Mouse (Mus musculus): Measurements from ENCODE around the gene Fam161a.

The Fam161a gene

GRCm38 (mm10) chr11:23007481-23008180 is at the start of gene Fam161a:
Gene Fam161a, plus strand, starts transcription at chr11:23007531.
- in situ Hi-C loops (cut with MboI), result loop anchor here (10.0 kb wide), 1 partner anchor 257 kb away; no protein-coding TSS in a partner anchor

DNA sequence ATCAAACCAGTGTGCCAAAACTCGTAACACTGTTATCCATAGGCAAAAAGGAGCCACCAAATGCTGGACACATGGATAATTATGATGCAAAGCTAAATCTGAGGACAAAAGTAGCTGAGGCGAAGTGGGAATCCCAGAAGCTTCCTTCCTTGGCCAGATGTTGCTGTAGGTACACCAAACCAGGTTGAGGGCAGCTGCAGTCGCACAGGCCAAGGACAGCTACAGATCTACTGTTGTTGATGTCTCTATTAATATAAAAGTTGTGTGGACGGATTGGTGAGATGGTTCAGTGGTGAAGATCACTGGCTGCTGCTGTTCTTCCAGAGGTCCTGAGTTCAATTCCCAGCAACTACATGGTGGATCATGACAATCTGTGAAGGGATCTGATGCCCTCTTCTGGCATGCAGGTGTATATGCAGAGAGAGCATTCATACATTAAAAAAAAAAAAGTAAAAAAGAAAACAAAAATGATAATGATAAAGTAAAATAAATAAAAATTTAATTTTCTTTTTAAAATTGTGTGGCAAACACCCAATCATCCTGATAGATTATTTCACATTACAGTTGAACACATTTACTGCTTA is 49.4 kb upstream of the Fam161a start:
- in situ Hi-C loops (cut with MboI), result loop anchor here (5.0 to 10.0 kb wide), 2 partner anchors 283 to 336 kb away; no protein-coding TSS in a partner anchor

GRCm38 (mm10) chr11:22962101-22962500 is 45.2 kb upstream of the Fam161a start:
- in situ Hi-C loops (cut with MboI), result no loop called here

DNA sequence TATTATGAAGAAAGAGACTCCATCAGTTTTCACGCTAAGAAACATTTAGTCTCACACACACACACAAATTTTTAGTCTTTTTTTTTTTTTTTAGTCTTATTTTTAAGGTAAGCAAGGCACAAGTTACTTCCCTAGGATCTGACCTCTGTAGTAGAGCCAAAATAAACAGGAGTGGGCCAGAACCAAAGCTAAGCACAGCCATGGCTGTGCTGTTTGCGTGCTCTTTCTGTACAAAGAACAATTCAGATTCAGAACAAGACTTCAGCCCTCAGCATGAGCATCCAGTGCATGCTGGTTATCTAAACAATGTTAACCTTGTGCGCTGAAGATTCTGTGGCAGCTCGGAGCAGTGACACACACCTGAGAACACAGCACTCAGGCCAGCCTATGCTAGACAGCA is 42.9 kb upstream of the Fam161a start:
- in situ Hi-C loops (cut with MboI), result no loop called here

DNA sequence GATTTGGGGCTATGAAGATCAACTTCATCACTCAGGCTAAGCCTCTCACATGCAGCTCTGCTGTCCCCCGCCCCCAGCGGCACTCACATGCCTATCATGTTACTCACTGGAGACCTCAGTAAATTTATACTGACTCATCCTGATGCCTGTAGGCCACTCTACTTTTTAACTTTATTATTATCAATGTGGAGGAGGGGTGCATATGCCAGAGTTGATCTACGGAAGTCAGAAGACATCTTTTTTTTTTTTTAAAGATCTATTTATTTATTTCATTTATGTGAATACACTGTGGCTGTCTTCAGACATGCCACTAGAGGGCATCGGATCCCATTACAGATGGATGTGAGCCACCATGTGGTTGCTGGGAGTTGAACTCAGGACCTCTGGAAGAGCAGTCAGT is 41.8 kb upstream of the Fam161a start:
- in situ Hi-C loops (cut with MboI), result no loop called here

GRCm38 (mm10) chr11:22969486-22969885 is 37.8 kb upstream of the Fam161a start:
- in situ Hi-C loops (cut with MboI), result no loop called here

DNA sequence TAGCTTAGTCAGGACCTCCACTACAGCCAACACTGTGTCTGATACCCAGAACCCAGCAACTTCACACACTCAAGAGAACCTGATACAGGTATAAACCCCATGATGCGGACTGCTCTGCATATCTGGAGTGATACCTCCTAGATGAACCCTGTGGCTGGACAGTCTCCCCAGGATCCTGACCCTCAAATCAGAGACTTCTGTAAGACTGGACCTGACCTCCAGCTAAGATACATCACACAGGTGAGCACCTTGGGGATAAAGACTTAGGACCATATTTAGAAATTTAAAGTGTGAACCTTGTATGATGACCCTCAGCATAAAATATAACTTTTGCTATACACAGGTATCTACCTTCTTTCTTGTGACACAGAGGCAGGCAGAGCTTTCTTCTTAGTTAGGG is 36.8 kb upstream of the Fam161a start:
- in situ Hi-C loops (cut with MboI), result no loop called here

- in situ Hi-C loops (cut with MboI), result no loop called here
Observed at GRCm38 (mm10) chr11:22971835-22972709, 35.3 kb upstream of the Fam161a start, which contains the start of gene Zrsr1. Gene Zrsr1, plus strand, starts transcription at chr11:22972005.

DNA sequence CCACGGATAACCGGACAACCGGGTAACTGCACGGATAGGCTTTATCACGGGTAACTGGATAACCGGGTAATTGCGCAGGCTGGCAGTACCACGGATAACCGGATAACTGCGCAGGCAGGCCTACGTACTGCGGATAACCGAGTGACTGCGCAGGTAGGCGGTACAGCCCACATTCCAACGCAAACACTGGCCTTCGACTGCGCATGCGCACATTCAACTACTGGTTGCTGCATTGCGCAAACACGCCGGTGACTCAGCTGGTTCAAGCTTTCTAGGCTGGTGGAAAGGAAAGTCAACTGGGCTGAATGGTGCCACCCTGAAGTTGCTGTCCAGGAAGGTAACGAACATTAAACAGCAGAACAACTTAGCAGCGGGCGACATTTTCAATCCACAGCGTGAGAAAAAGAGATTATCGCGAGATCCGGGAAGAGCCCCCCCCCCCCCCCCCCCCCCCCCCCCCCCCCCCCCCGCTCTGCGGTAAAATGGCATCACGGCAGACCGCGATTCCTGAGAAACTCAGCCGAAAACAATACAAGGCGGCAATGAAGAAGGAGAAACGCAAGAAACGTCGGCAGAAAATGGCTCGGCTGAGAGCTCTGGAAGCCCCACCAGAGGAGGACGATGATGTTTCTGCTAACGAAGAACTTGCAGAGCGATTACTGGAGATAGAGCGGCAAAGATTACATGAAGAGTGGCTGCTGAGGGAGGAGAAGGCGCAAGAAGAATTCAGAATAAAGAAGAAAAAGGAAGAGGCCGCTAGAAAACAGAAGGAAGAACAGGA is 34.4 kb upstream of the Fam161a start:
- in situ Hi-C loops (cut with MboI), result no loop called here

DNA sequence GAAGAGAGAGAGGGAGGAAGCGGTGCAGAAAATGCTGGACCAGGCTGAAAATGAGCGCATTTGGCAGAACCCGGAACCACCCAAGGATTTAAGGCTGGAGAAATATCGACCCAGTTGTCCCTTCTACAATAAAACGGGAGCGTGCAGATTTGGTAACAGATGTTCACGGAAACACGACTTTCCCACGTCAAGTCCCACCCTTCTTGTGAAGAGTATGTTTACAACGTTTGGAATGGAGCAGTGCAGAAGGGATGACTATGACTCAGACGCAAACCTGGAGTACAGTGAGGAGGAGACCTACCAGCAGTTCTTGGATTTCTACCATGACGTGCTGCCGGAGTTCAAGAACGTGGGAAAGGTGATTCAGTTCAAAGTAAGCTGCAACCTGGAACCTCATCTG is 33.7 kb upstream of the Fam161a start:
- in situ Hi-C loops (cut with MboI), result no loop called here

GRCm38 (mm10) chr11:22978215-22978614 is 29.1 kb upstream of the Fam161a start:
- in situ Hi-C loops (cut with MboI), result no loop called here

DNA sequence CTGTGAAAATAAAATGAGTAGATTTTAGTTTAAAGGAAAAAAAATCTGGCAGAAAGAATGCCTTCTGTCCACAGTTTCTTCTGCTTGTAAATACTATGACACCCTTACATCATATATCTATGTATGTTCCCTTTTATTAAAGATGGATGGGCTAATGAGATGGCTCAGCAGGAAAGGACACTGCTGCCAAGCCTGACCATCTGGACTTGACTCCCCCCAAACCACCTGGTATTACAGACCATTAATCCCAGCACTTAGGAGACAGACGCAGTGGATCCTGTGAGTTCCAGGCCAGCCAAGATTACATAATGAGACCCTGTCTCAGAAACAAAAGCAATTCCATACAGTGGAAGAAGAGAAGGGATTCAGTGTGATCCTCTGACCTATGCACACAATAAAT is 28.6 kb upstream of the Fam161a start:
- in situ Hi-C loops (cut with MboI), result no loop called here

DNA sequence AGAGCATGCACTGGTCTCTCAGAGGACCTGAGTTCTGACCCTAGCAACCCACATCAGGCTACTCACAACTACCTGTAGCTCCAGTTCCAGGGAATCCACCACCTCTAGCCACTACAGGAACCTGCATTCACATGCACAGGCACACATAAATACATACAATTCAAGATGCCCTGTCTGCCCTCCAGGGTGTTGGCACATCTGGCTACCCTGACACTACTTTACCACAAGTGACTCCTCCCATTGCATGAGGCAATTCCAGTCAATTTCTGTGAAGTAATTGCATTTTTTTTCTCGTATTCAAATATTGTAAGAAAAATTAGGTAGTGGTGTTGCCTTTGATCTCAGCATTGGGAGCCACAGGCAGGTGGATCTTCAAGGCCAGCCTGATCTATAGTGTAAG is 28.1 kb upstream of the Fam161a start:
- in situ Hi-C loops (cut with MboI), result no loop called here

DNA sequence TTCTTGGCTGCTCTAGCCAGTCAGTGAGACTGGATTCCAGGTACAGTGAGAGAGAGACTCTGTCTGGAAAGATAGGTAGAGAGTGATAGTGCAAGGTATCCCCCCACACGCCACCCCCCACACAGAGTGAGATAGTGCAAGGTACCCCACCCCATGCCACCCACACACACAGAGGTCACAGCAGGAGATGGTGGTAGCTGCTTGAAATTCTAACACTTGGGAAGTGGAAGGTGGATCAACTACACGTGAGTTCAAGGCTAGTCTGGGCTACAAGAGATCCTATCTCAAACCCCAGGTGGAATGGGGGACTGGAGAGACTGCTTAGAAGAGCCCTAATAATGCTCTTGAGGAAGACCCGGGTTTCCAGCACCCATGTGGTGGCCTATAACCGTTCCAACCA is 26.3 kb upstream of the Fam161a start:
- in situ Hi-C loops (cut with MboI), result no loop called here

DNA sequence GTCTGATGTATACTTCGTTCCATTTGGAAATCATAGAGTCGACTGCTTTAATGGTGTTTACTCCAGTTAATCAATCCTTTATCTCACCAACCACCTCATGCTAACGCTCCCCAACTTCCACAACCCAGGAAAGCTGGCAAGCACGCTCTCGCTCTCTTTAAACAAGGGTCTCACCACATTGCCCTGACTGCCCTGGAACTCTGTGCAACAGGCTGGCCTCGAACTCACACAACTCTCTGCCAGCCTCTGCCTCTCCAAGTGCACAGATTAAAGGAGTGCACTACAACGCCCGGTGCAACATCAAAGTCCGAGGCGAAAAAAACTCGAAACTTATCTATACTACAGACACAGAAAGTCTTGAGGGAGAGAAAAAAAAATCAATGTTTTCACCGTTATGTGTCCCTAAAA is 25.8 kb upstream of the Fam161a start:
- in situ Hi-C loops (cut with MboI), result no loop called here

DNA sequence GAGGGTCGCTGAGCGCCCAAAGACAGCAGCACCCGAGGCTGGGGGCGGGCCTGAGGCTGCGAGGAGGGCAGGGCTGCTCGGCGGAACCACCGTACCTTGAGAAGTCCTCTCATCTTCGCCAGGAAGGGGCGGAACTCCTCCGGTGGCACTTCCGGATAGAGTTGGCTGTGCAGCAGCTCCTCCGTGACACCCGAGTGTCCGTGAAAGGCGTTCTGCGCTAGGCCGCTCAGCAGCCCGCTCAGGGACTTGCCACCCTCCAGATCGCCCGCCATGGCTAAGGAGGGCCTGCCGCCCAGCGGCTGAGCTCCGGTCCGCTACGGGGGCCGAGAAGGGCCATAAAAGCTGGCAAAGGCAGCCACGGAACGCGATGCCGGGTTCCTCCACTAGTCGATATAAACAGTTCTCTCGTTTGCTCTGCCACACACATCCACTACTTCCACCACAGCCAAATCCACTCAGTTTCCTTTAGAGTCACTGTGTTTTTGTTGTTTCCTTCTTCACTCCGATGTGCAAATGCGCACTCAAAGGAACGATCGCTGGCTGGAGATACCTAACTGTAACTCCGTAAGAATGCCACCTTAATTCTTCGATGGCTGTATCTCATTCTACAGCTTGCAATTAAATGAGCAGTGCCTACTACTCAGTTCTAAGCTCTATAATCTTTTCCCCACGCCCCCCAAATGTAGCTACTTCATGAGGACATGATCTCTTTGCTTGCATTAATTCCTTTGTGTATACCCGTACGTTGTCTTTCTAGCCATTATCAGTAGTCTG is 25.2 kb upstream of the Fam161a start, which contains the start of the genes Gm28048 and Commd1:
Gene Gm28048, minus strand, starts transcription at position 107 of the 774 bp plus-strand sequence.
Gene Commd1, minus strand, starts transcription at position 399 of the 774 bp plus-strand sequence.
- in situ Hi-C loops (cut with MboI), result no loop called here

- in situ Hi-C loops (cut with MboI), result no loop called here
Observed at GRCm38 (mm10) chr11:22982846-22983245, 24.5 kb upstream of the Fam161a start.

- in situ Hi-C loops (cut with MboI), result no loop called here
Observed at GRCm38 (mm10) chr11:22985510-22985909, 21.8 kb upstream of the Fam161a start.

DNA sequence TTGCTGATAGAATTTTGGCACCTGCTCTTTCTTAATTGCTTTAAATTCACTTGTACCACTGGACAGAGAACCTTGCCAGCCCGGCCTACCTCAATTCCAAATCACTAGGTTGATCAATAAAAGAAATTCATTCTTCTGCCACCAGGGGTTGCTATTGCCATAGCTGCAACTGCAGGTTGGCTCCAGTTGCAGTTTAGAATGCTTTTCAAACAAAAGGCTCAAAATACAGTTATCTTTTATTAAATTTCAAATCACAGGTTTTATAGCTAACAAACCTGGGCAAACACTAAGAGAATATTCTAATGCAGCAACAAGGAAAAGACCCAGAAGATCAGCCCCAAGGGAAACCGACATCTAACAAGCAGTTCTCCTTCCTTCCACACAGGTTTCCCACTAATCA is 20.0 kb upstream of the Fam161a start:
- in situ Hi-C loops (cut with MboI), result no loop called here

DNA sequence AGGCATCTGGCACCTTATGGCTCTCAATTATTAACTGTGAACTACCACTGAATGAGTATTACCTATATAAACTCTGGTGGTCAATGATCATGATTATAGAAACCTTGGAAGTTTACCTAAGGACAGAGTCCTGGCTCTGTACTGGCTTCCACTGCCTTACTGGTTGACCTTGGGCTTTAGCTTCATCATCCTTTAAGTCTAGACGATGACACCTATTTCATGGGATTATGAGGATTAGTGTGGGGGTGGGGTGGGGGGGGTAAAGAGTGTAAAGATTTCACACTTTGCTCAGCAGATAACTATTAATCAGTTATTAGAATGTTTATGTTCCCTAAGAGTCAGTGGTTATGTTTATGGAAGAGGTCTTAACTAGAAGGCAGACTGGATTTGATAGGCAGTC is 17.5 kb upstream of the Fam161a start:
- in situ Hi-C loops (cut with MboI), result no loop called here
